Mouse (Mus musculus): ENCODE measurements around the gene March9.

DNA sequence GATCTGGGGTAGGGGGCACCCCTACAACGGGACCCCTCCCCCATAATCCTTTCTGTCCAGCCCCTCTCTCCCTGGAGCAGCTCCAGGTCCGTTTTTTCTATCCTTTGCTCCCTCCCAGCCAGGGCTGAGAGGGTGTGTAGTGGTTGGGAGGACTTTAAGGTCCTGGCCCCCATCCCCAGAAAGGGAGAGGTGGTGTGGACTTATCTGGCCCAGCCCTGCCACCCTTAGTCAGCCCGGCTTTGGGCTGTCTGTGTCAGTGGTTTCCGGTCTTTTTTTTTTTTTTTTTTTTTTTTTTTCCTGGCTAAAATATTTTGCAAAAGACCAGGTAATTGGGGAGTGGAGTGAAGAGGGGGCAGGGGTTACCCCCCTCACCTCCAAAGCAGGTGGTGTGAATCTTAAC is 32.8 kb upstream of the March9 start:
- TF ChIP-seq CTCF (IDR thresholded peaks at IDR 0.05; ENCODE audit: insufficient read depth, low read depth, low read length) (no peak), POLR2A (IDR thresholded peaks at IDR 0.05; ENCODE audit: insufficient read depth, low read depth, low read length) (no peak)
